Mouse (Mus musculus) ES-Bruce4 (cell line): Measurements from ENCODE around the gene Mlxipl.

Experiments
- CTCF ChIP-seq: IDR thresholded peaks from one replicate; pipeline ENCODE4 v1.8.1; 2011; ENCODE audit warnings: low read depth, low read length
- POLR2A ChIP-seq: IDR thresholded peaks from one replicate; pipeline ENCODE4 v1.8.1; 2011; ENCODE audit warnings: low read length; ENCODE audit not compliant: insufficient read depth

DNA sequence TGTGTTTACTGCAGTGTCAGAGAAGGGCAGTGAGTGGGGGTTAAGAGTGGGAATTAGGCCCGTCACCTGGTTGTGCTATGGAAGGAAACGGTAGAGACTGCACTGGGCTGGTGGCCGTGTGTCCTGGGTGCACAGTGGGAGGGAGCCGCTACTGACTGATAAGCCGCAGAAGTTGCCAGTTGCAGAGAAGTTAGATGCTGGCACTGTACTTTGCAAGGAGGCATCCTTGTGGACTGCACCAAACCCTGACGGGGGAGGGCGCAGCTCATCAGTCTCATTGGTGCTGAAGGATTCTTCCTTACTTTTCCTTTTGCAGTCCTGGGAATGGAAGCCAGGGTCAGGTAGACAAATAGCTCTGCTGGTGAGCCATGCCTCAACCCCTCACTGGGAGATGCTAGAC lies 72.0 kb downstream of the Mlxipl start:
- TF ChIP-seq POLR2A (no peak), CTCF (no peak)
